Mouse (Mus musculus): ENCODE results near the gene Rab33b. TPM values are rescaled to one million over a fixed set of nuclear protein-coding genes. Genes with fewer than 3 reads are reported as not detected.

Gene Rab33b
- polyA plus RNA-seq, 1 experiment = 7.7 TPM

- no peaks in the 10 kb centered on the region for H3K27me3 ChIP-seq (ENCODE audit: control insufficient read depth, insufficient read depth, low read length, poor library complexity, severe bottlenecking)
- H3K4me1 ChIP-seq (ENCODE audit: control insufficient read depth, insufficient read depth, low read length) = no peaks in the 10 kb centered on the region
- H3K27ac ChIP-seq (ENCODE audit: insufficient read depth, low read length) = no peak overlapping the region
- H3K4me3 ChIP-seq (ENCODE audit: low read depth, low read length) = no peak overlapping the region
- no peak overlapping the region for H3K9ac ChIP-seq (ENCODE audit: low read depth, poor library complexity, severe bottlenecking)
- H3K9me3 ChIP-seq (replicated peaks; ENCODE audit: control insufficient read depth, insufficient read depth, low read length, poor library complexity, severe bottlenecking) = no peaks in the 10 kb centered on the region
- TF ChIP-seq CTCF (IDR thresholded peaks at IDR 0.05; ENCODE audit: low read depth, low read length) = no peak
- H3K36me3 ChIP-seq (ENCODE audit: control insufficient read depth, insufficient read depth, low read length, poor library complexity, severe bottlenecking) = no peaks in the 10 kb centered on the region
Observed at GRCm38 (mm10) chr3:51499876-51500275, 16.2 kb downstream of the Rab33b start.

GRCm38 (mm10) chr3:51504385-51504952, 20.7 kb downstream of the Rab33b start:
- no peaks in the 10 kb centered on the region for H3K27me3 ChIP-seq (ENCODE audit: control insufficient read depth, insufficient read depth, low read length, poor library complexity, severe bottlenecking)
- TF ChIP-seq EP300 (IDR thresholded peaks at IDR 0.05; ENCODE audit: insufficient read depth, low read depth, low read length) (no peak), CTCF (IDR thresholded peaks at IDR 0.05; ENCODE audit: low read depth, low read length) (no peak), POLR2A (IDR thresholded peaks at IDR 0.05; ENCODE audit: insufficient read depth, low read length) (no peak)
- H3K9me3 ChIP-seq (replicated peaks; ENCODE audit: control insufficient read depth, insufficient read depth, low read length, poor library complexity, severe bottlenecking) = no peaks in the 10 kb centered on the region
- H3K27ac ChIP-seq (ENCODE audit: insufficient read depth, low read length) = no peak overlapping the region
- no peaks in the 10 kb centered on the region for H3K36me3 ChIP-seq (ENCODE audit: control insufficient read depth, insufficient read depth, low read length, poor library complexity, severe bottlenecking)
- no peaks in the 10 kb centered on the region for H3K4me1 ChIP-seq (ENCODE audit: control insufficient read depth, insufficient read depth, low read length)
- H3K4me3 ChIP-seq (ENCODE audit: low read depth, low read length) = no peak overlapping the region
- H3K9ac ChIP-seq (ENCODE audit: low read depth, poor library complexity, severe bottlenecking) = no peak overlapping the region

DNA sequence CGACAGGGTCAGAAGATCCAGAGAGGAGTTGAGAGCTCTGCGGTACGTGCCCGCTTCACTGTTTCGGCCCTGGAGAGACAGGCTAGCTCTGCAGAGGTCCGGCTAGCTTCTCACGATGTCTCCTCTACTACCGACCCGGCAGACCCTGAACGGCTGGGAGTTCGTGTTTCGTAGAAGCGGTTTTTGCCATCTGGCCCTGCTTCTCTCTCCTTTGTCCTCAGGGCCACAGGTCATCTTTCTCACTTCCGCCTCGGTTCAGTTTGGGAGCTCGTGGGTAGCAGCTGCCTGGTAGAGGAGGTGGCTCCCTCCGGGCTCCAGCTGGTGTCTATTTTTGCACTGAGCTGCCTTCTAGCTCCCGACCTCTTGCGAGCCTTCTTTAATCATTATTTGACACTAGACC, 21.7 kb downstream of the Rab33b start:
- no peaks in the 10 kb centered on the region for H3K27me3 ChIP-seq (ENCODE audit: control insufficient read depth, insufficient read depth, low read length, poor library complexity, severe bottlenecking)
- H3K9ac ChIP-seq (ENCODE audit: low read depth, poor library complexity, severe bottlenecking) = no peak overlapping the region
- H3K4me1 ChIP-seq (ENCODE audit: control insufficient read depth, insufficient read depth, low read length) = no peaks in the 10 kb centered on the region
- no peaks in the 10 kb centered on the region for H3K36me3 ChIP-seq (ENCODE audit: control insufficient read depth, insufficient read depth, low read length, poor library complexity, severe bottlenecking)
- H3K4me3 ChIP-seq (ENCODE audit: low read depth, low read length) = no peak overlapping the region
- H3K27ac ChIP-seq (ENCODE audit: insufficient read depth, low read length) = no peak overlapping the region
- no peak for TF ChIP-seq POLR2A (IDR thresholded peaks at IDR 0.05; ENCODE audit: insufficient read depth, low read length)
- no peak for TF ChIP-seq CTCF (IDR thresholded peaks at IDR 0.05; ENCODE audit: low read depth, low read length)
- no peak for TF ChIP-seq EP300 (IDR thresholded peaks at IDR 0.05; ENCODE audit: insufficient read depth, low read depth, low read length)
- H3K9me3 ChIP-seq (replicated peaks; ENCODE audit: control insufficient read depth, insufficient read depth, low read length, poor library complexity, severe bottlenecking) = no peaks in the 10 kb centered on the region

DNA sequence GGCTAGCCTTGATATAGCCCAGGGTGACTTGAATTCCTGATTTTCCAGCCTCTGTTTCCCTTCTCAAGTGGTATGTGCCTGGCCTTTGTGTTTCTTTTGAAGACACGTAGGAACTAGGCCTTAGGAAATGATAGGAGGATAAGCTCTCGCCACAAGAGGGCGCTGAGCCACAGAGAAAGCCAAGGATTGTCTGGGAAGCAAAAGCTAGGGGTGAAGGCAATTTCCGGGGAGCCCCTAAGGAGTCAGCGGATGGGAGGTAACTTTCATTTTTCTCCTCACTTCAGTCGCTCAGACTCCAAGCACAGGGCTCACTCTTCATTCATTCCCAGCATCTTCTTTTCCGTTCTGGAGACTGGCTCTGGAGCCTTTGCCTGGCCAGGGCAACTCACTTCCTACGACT, 27.2 kb downstream of the Rab33b start:
- Histone ChIP-seq H3K9me3 (replicated peaks; ENCODE audit: control insufficient read depth, insufficient read depth, low read length, poor library complexity, severe bottlenecking) (no peaks in the 10 kb centered on the region), H3K27ac (ENCODE audit: insufficient read depth, low read length) (no peak overlapping the region), H3K9ac (ENCODE audit: low read depth, poor library complexity, severe bottlenecking) (no peak overlapping the region), H3K36me3 (ENCODE audit: control insufficient read depth, insufficient read depth, low read length, poor library complexity, severe bottlenecking) (no peaks in the 10 kb centered on the region), H3K4me1 (ENCODE audit: control insufficient read depth, insufficient read depth, low read length) (no peaks in the 10 kb centered on the region), H3K4me3 (ENCODE audit: low read depth, low read length) (no peak overlapping the region), H3K27me3 (ENCODE audit: control insufficient read depth, insufficient read depth, low read length, poor library complexity, severe bottlenecking) (no peaks in the 10 kb centered on the region)
- TF ChIP-seq CTCF (IDR thresholded peaks at IDR 0.05; ENCODE audit: low read depth, low read length) = peak; percentile 76
- no peak for TF ChIP-seq EP300 (IDR thresholded peaks at IDR 0.05; ENCODE audit: insufficient read depth, low read depth, low read length)

GRCm38 (mm10) chr3:51511983-51512382, 28.3 kb downstream of the Rab33b start:
- H3K4me1 ChIP-seq (ENCODE audit: control insufficient read depth, insufficient read depth, low read length) = no peaks in the 10 kb centered on the region
- H3K27ac ChIP-seq (ENCODE audit: insufficient read depth, low read length) = no peak overlapping the region
- H3K27me3 ChIP-seq (ENCODE audit: control insufficient read depth, insufficient read depth, low read length, poor library complexity, severe bottlenecking) = no peaks in the 10 kb centered on the region
- H3K36me3 ChIP-seq (ENCODE audit: control insufficient read depth, insufficient read depth, low read length, poor library complexity, severe bottlenecking) = no peaks in the 10 kb centered on the region
- H3K9ac ChIP-seq (ENCODE audit: low read depth, poor library complexity, severe bottlenecking) = no peak overlapping the region
- no peak for TF ChIP-seq POLR2A (IDR thresholded peaks at IDR 0.05; ENCODE audit: insufficient read depth, low read length)
- no peak for TF ChIP-seq EP300 (IDR thresholded peaks at IDR 0.05; ENCODE audit: insufficient read depth, low read depth, low read length)
- TF ChIP-seq CTCF (IDR thresholded peaks at IDR 0.05; ENCODE audit: low read depth, low read length) = no peak
- no peaks in the 10 kb centered on the region for H3K9me3 ChIP-seq (replicated peaks; ENCODE audit: control insufficient read depth, insufficient read depth, low read length, poor library complexity, severe bottlenecking)
- H3K4me3 ChIP-seq (ENCODE audit: low read depth, low read length) = no peak overlapping the region

DNA sequence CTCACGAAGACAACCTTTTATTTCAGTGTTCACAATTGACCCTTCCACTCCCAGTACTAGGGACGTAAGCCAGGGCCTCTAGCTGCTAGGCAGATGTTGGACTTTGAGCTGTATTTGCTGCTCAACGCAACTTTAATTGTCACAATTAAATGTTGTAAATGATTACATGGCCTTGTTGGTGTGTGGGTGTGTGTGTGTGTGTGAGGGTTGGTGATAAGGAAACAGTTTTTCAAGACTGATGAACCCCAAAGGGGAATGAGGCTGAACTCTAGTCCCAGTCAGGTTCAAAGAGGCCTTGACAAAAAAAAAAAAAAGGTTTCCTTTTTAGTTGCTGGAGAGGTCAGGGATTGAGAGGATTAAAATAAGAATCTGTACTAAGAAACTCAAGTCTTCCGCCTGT, 33.7 kb downstream of the Rab33b start:
- TF ChIP-seq POLR2A (IDR thresholded peaks at IDR 0.05; ENCODE audit: insufficient read depth, low read length) (no peak), CTCF (IDR thresholded peaks at IDR 0.05; ENCODE audit: low read depth, low read length) (no peak), EP300 (IDR thresholded peaks at IDR 0.05; ENCODE audit: insufficient read depth, low read depth, low read length) (no peak)
- H3K27me3 ChIP-seq (ENCODE audit: control insufficient read depth, insufficient read depth, low read length, poor library complexity, severe bottlenecking) = no peaks in the 10 kb centered on the region

More for the DNA sequence above, 33.7 kb downstream of the Rab33b start:
- no peaks in the 10 kb centered on the region for H3K4me1 ChIP-seq (ENCODE audit: control insufficient read depth, insufficient read depth, low read length)
- no peaks in the 10 kb centered on the region for H3K9me3 ChIP-seq (replicated peaks; ENCODE audit: control insufficient read depth, insufficient read depth, low read length, poor library complexity, severe bottlenecking)
- no peak overlapping the region for H3K4me3 ChIP-seq (ENCODE audit: low read depth, low read length)
- H3K27ac ChIP-seq (ENCODE audit: insufficient read depth, low read length) = no peak overlapping the region
- H3K36me3 ChIP-seq (ENCODE audit: control insufficient read depth, insufficient read depth, low read length, poor library complexity, severe bottlenecking) = no peaks in the 10 kb centered on the region; the same call in 1 of the 2 replicates
- H3K9ac ChIP-seq (ENCODE audit: low read depth, poor library complexity, severe bottlenecking) = no peak overlapping the region

Measured in ES-Bruce4 (cell line).